Mouse (Mus musculus): ENCODE results near the gene Capn2.

The Capn2 gene

GRCm38 (mm10) chr1:182525601-182526000, 8.2 kb upstream of the Capn2 start:
- no peak for DNase-seq (ENCODE audit: low read depth, low spot score)

DNA sequence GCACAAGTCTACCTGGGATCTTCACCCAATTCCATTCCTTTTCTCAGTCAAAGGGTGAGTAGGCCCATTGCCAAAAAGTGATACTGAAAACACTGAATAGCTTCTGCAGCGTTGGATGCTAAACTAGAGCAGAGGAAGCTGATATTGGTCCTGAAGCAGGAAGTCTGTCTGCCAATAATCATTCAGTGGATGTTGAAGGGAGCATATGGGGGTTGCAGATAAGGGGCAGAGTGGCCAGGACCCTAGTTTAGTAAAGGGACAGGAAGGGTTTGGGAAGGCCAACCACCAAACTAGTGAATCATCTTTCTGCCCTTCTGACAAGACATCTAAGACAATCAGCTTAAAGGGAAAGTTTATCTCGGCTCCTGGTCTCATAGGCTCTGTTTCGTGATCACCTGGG, 6.3 kb upstream of the Capn2 start:
- DNase-seq (ENCODE audit: low read depth, low spot score), result no peak

DNA sequence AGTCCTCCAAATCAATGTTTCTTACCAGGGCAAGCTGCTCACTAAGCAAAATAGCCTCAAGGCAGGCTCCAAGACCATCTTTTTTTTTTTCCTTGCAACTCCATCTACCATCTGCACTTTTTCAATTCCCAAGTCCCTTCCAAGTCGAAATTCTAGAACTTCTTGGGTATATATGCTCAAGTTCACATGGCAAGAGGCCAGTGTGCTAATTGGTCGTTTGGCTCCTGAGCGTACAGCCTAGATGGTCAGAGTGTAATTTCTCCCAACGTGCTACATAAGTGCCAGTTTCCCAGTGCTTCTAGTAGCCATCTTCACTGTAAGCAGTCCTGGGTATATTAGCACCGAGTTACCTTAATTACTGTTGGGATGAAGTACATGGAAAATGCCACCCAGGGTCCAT, 5.6 kb upstream of the Capn2 start:
- no peak for DNase-seq (ENCODE audit: low read depth, low spot score)

DNA sequence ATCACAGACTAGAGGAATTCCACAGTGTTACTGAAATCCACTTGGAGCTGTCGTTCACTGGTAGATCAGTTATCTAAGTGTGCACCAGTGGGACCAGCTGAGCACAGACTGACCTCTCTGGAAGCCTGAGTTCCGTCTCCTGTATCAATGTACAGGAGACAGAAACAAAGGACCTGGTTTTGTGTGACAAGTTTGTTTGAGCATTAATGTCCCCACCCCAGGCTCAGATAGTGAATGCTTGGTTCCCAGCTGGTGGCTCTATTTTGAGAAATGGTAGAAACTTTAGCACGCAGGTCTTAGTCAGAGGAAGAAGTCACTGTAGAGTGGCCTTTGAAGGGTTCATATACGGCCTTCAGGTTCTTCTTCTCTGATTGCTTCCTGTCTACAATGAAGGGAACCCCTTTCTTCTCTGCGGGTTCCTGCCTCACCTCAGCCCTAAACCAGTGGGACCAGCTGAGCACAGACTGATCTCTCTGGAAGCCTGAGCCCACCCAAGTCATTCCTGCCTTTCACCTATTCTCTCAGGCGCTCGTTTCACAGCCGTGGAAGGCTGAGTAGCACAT, 3.6 kb upstream of the Capn2 start:
- DNase-seq (ENCODE audit: low read depth, low spot score), result no peak

DNA sequence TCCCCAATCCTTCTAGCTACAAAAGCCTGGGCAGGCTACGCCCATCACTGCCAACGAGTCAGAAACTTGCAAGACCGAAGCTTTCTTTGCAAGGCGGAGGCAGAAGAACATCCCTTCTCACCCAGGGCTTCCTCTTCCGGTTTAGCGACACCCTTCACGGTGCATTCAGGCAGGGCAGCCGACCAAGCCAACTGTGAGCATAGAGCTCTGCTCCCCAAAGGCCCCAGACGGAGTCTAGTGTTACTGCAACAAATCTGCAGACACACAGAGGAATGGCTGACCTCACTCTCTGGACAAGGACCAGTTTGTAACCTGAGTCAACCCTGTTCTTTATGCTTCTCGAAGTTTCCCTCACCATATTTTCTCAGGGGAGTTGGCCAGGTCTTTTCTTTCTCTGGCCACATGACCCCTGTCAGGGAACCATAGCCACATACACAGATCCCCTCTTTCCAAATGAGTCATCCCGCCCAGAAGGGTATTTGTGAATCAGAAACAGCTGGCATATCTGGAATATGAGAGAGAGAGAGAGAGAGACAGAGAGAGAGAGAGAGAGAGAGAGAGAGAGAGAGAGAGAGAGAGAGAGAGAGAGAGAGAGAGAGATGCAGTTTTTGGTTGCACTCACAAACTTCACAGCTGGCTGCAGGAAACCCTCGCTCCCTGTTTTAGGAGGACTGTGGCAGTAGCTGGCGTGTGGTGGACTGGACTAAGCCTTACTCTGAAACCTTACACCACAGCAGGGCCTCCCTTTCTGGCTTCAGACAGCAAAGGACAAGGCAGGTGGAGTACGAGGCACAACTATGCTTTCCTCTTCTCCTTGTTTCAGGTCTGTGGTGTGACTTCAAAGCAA, 2.9 kb upstream of the Capn2 start:
- DNase-seq (ENCODE audit: low read depth, low spot score), result peak; percentile 100

DNA sequence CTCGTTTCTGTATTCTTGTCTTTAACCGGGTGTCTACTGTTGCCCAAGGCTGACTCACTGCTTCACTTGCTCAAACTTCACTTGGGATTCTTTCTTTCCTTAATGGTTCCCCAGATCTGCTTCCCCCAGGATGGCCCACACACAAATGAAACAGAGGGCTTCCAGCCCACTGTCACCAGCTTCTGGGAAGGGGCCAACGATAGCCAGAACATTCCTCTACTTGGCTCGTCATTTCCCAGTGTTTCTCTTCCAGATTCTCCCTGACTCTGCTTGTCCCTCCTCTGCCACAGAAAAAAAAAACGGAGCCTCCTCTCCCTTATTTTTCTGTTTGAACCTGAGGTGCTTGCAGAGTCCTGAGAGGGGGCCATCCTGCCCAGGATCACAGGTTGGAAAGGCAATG, 1.9 kb upstream of the Capn2 start:
- peak; percentile 60 for DNase-seq (ENCODE audit: low read depth, low spot score)

- no peak for DNase-seq (ENCODE audit: low read depth, low spot score)
These were observed 1.4 kb upstream of the Capn2 start for GRCm38 (mm10) chr1:182518811-182519210.

GRCm38 (mm10) chr1:182518143-182518680, 804 bp upstream of the Capn2 start:
- DNase-seq (ENCODE audit: low read depth, low spot score), result no peak

- DNase-seq (ENCODE audit: low read depth, low spot score), result peak; percentile 82
These were observed 236 bp upstream of the Capn2 start for GRCm38 (mm10) chr1:182517677-182518011.

DNA sequence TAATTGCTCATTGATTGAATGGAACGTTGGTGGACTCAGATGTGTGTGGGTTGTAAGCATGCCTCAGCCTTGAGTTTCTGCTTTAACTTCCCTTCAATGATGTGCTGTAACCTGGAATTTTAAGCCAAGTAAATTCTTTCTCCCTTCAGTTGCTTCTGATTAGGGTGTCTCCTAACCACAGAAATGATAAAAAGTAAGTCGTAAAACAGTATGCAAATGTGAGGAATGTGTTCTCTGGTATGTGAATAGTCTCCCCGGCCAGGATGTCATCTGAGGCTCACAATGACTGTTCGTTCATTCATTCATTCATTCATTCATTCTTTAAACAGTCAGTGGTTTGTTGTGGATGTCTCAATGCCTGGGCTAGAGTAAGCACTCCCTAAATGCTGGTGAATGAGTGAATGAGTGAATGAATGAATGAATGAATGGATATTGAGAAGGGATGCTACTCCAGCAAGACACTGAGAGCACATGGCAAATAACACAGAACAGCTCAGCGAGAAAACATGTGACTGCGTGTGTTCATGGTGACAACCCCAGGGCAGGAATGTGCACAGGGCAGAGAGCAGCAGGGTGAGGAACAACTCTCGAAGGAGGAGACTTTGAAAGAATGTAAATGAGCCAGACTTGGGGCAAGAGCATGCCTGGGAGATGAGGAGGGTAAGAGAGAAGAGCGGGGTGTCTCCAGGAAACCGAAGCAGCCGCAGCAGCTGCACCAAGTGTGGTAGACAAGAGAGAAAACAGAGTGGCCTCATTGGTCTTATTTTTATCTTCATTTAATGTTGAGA, 2.4 kb downstream of the Capn2 start:
- peak; percentile 68 for DNase-seq (ENCODE audit: low read depth, low spot score)

GRCm38 (mm10) chr1:182513714-182514113, 3.7 kb downstream of the Capn2 start:
- no peak for DNase-seq (ENCODE audit: low read depth, low spot score)

DNA sequence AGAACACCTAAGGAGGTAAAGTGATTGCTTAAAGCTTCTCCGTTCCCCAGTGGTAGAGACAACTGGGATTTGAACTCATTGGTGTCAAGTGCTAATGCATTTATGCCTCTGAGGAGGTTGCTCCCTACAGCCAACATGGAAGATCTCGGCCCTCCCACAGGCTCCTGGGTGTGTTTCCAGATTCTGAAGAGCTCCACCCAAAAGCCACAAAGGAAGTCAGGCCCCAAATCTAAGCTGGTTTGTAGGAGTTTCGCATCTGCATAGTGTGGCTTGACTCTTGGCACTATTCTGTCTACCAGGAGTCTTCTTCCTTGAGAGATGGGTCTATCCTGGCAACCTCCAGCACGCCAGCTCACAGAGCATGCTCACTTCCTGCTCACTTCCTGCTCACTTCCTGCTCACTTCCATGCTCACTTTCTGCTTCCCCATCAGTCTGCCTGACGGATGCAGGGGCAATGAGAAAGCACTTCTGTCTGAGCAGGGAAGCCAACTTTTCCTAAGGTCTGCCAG, 4.5 kb downstream of the Capn2 start:
- DNase-seq (ENCODE audit: low read depth, low spot score), result peak; percentile 70

- peak; percentile 72 for DNase-seq (ENCODE audit: low read depth, low spot score)
These were observed 5.6 kb downstream of the Capn2 start for GRCm38 (mm10) chr1:182511778-182512177.

DNA sequence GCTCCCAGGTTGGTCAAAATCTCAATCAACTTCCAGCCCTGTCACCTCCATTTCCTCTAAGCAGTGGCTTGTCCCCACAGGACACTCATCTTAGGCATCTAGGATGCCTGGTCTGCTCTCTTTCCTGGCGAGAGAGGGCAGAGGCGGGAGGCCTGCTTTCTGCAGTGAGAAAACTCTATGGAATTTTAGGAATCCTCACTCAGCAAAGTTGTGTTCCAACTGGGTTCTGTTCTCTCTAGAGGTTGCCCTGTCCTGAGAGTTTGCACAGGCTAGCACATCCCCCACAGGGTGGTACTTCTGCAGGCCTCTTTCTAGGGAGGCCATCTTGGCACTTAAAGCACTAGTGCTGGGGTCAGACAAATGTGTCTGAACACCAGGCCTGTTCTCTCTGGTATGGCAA, 6.3 kb downstream of the Capn2 start:
- DNase-seq (ENCODE audit: low read depth, low spot score), result peak; percentile 60

DNA sequence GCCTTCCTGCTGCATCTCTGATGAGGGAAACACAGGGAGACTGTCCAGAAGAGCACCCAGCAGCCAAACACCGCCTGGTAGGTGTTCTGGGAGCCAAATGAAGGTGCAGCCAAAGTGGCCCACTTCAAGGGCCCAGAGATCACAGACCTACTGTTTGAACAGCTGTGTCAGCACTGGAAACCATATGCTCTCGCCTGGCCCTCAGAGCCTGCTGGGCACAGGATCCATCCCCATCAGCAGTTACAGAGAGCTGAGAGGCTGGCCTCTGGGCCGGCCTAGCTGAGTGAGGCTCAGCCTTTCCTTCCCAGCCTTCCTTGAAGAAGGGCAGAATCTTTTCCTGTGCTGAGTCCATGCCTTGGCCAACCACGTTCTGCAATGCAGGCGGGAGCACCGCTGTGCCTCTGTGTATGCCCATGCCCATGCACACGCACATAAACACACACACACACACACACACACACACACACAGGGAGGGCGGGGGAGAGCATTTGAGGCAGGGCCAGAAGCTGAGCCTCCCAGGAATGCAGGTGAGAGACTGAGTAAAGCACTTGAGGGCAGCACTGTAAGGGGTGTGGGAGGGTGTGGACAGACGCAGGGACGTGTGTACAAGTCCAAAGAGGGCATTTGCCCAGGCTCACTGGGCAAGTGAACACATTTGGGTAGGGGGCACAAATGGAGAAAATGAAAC, 8.2 kb downstream of the Capn2 start:
- DNase-seq (ENCODE audit: low read depth, low spot score), result no peak

- peak; percentile 93 for DNase-seq (ENCODE audit: low read depth, low spot score)
These were observed 11.0 kb downstream of the Capn2 start for GRCm38 (mm10) chr1:182506229-182506986.

DNA sequence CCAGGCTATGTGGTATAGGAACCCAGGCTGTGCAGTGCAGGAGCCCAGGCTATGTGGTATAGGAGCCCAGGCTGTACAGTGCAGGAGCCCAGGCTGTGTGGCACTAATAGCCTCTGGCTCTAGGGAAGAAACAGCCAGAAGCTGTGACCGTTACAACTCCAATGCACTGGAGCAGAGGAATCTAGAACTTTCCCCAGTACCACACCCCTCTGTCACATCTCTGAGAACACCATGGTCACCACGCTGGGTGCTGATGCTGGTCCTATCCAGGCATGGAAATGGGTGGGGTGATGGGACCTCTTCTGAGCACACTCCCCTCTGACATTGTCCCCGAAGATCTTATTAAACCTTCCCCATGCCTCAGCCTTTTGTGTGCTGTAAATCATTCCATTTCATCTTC, 12.1 kb downstream of the Capn2 start:
- DNase-seq (ENCODE audit: low read depth, low spot score), result no peak

DNA sequence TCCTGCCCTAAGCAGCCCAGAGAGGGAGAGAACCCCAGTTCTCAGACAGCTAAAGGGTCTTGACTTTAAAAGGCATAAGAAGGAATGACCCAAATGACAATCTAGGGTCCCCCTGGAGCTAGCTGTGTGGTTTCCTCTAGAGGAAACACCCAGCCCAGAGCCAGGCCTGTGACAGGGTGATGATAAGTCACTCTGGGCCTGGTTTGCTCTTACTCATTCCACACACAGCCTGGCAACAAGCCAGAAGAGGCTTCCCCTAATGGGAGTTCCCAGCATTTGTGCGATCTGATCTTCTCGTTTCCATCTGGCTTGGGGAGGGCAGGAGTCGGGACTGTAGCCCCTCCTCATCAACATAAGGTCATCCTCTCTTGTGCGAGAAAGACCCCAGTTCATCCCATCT, 13.2 kb downstream of the Capn2 start:
- peak; percentile 97 for DNase-seq (ENCODE audit: low read depth, low spot score)

DNA sequence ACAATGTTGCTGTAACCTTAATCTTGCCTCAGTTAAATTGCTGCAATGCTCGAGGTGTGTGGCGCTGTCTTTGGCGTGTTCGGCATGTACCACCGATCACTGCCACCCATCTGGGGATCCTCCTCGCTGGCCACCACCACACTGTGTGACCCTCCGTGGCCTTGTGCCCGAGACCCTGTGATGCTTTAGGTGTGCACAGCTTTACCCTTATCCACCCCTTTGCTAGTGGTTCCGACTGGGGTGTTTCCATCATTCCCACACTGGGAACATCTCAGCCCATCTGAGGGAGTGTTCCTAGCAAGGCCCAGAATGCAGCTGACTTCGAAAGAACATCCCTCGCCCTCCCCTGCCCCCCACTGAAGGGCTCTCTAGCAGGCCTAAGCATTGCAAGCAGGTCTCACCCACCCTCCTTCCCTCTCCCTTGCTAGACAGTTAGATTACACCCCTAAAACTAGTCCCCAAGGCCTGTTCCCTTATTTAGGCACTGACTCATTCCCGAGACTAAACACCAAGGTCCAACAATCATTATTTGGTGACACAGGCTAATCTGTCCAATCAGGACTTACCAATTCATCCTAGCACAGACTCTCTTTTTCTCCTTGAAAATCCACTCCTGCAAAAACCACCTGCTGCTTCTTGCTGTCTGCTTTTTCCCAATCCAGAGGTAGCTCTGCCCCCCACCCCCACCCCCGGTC, 14.1 kb downstream of the Capn2 start:
- no peak for DNase-seq (ENCODE audit: low read depth, low spot score)

DNA sequence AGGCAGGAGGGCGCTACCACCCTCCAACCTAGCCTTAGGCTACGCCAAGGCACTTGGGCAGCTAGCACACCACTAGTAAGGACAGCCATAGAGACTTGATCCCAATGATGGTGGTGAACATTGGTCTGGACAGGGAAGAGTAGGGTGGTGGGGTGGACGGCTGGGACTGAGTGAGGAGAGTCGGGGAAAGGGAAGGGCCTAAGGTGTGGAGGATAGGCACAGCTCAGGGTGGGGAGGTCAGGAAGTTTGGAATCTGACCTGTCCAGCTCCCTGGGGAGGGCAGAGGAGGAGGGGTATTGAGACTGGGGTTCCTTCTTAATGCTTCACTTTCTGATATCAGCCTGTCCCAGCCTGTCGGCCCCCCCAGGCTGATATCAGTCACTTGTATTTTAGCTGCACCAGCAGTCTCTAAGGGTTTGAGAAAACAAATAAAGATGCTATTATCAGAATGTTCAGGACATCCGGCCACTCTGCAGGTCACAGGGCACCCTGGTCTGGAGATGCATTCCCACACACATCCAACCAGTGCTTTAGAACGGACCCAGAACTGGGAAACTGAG, 14.8 kb downstream of the Capn2 start:
- DNase-seq (ENCODE audit: low read depth, low spot score), result no peak

All from 3T3-L1 (cell line).